Mouse (Mus musculus): ENCODE data around the gene Zdhhc14. TPM values are rescaled to one million over a fixed set of nuclear protein-coding genes. Genes with fewer than 3 reads are reported as not detected.

Gene Zdhhc14
- 4.3 and 5.2 TPM in 2 replicates for total RNA-seq (2014; rRNA removed; ENCODE audit: low replicate concordance)
- polyA plus RNA-seq (2015; fragmentation: Nextera tagmentation; extraction: Ambion mirVana): 0.74 and 0.93 TPM in 2 replicates

- peak; percentile 91 for ATAC-seq (ENCODE audit: insufficient read depth, low read depth)
- H3K4me1 ChIP-seq (ENCODE audit: control insufficient read depth, insufficient read depth): peaks cover 6% of the 10 kb centered on the region; the same call in 1 of the 2 replicates
- 0 out of 2 replicates have a peak, but pooled peaks cover 14% of the 10 kb centered on the region for H3K27me3 ChIP-seq (ENCODE audit: control insufficient read depth, insufficient read depth, low read length)
- no peaks in the 10 kb centered on the region for H3K36me3 ChIP-seq (replicated peaks; ENCODE audit: control insufficient read depth, insufficient read depth, low read length)
- H3K9me3 ChIP-seq (replicated peaks; ENCODE audit: control insufficient read depth, low read length): no peaks in the 10 kb centered on the region
- peak; percentile 89 for DNase-seq (ENCODE audit: low spot score)
- TF ChIP-seq CTCF (IDR thresholded peaks at IDR 0.05; ENCODE audit: low read depth) (no peak), EP300 (IDR thresholded peaks at IDR 0.05; ENCODE audit: low read depth) (no peak)
- H3K4me3 ChIP-seq (ENCODE audit: low read depth, low read length): peak within 1 kb of the TSS; percentile 62
- H3K9ac ChIP-seq (replicated peaks; ENCODE audit: low read depth, low read length): peak within 1 kb of the TSS; percentile 58
- H3K4me2 ChIP-seq (ENCODE audit: low read depth, low read length): peak within 1 kb of the TSS; percentile 86
- under 1% methylated on average over 66 of the region's 70 CpGs for WGBS
- H3K27ac ChIP-seq (ENCODE audit: low read depth): peak within 1 kb of the TSS; percentile 82
Observed at GRCm38 (mm10) chr17:5491801-5492745, at the start of gene Zdhhc14. Zdhhc14 (plus strand) TSS chr17:5492557.

GRCm38 (mm10) chr17:5443260-5443659, 49.1 kb upstream of the Zdhhc14 start:
- TF ChIP-seq CTCF (IDR thresholded peaks at IDR 0.05; ENCODE audit: low read depth): no peak
- TF ChIP-seq EP300 (IDR thresholded peaks at IDR 0.05; ENCODE audit: low read depth): no peak
- Histone ChIP-seq H3K27ac (ENCODE audit: low read depth) (no peak overlapping the region), H3K9ac (replicated peaks; ENCODE audit: low read depth, low read length) (no peak overlapping the region), H3K4me2 (ENCODE audit: low read depth, low read length) (no peak overlapping the region), H3K4me3 (ENCODE audit: low read depth, low read length) (no peak overlapping the region), H3K36me3 (replicated peaks; ENCODE audit: control insufficient read depth, insufficient read depth, low read length) (no peaks in the 10 kb centered on the region), H3K27me3 (ENCODE audit: control insufficient read depth, insufficient read depth, low read length) (no peaks in the 10 kb centered on the region), H3K9me3 (replicated peaks; ENCODE audit: control insufficient read depth, low read length) (no peaks in the 10 kb centered on the region), H3K4me1 (ENCODE audit: control insufficient read depth, insufficient read depth) (peaks cover 9% of the 10 kb centered on the region)
- WGBS: 55% methylated on average over 3 of the region's 3 CpGs
- DNase-seq (ENCODE audit: low spot score) (no peak), ATAC-seq (ENCODE audit: insufficient read depth, low read depth) (no peak)

GRCm38 (mm10) chr17:5443751-5444150, 48.6 kb upstream of the Zdhhc14 start:
- H3K27me3 ChIP-seq (ENCODE audit: control insufficient read depth, insufficient read depth, low read length): no peaks in the 10 kb centered on the region
- H3K4me1 ChIP-seq (ENCODE audit: control insufficient read depth, insufficient read depth): peaks cover 9% of the 10 kb centered on the region
- no peak for TF ChIP-seq EP300 (IDR thresholded peaks at IDR 0.05; ENCODE audit: low read depth)
- TF ChIP-seq CTCF (IDR thresholded peaks at IDR 0.05; ENCODE audit: low read depth): no peak
- 18% methylated on average over 5 of the region's 5 CpGs for WGBS
- no peaks in the 10 kb centered on the region for H3K9me3 ChIP-seq (replicated peaks; ENCODE audit: control insufficient read depth, low read length)
- no peak overlapping the region for H3K9ac ChIP-seq (replicated peaks; ENCODE audit: low read depth, low read length)
- no peak for DNase-seq (ENCODE audit: low spot score)
- H3K4me2 ChIP-seq (ENCODE audit: low read depth, low read length): no peak overlapping the region
- H3K27ac ChIP-seq (ENCODE audit: low read depth): no peak overlapping the region
- no peaks in the 10 kb centered on the region for H3K36me3 ChIP-seq (replicated peaks; ENCODE audit: control insufficient read depth, insufficient read depth, low read length)
- no peak overlapping the region for H3K4me3 ChIP-seq (ENCODE audit: low read depth, low read length)
- ATAC-seq (ENCODE audit: insufficient read depth, low read depth): no peak

GRCm38 (mm10) chr17:5453657-5454056, 38.7 kb upstream of the Zdhhc14 start:
- no peak overlapping the region for H3K4me2 ChIP-seq (ENCODE audit: low read depth, low read length)
- no peak overlapping the region for H3K9ac ChIP-seq (replicated peaks; ENCODE audit: low read depth, low read length)
- H3K27ac ChIP-seq (ENCODE audit: low read depth): no peak overlapping the region
- no peak overlapping the region for H3K4me3 ChIP-seq (ENCODE audit: low read depth, low read length)
- no peaks in the 10 kb centered on the region for H3K36me3 ChIP-seq (replicated peaks; ENCODE audit: control insufficient read depth, insufficient read depth, low read length)
- no peak for DNase-seq (ENCODE audit: low spot score)
- ATAC-seq (ENCODE audit: insufficient read depth, low read depth): no peak
- H3K27me3 ChIP-seq (ENCODE audit: control insufficient read depth, insufficient read depth, low read length): no peaks in the 10 kb centered on the region
- no peaks in the 10 kb centered on the region for H3K9me3 ChIP-seq (replicated peaks; ENCODE audit: control insufficient read depth, low read length)
- H3K4me1 ChIP-seq (ENCODE audit: control insufficient read depth, insufficient read depth): no peaks in the 10 kb centered on the region
- TF ChIP-seq EP300 (IDR thresholded peaks at IDR 0.05; ENCODE audit: low read depth): no peak
- TF ChIP-seq CTCF (IDR thresholded peaks at IDR 0.05; ENCODE audit: low read depth): no peak
- WGBS: 51% methylated on average over 4 of the region's 4 CpGs

- WGBS: 60% methylated on average over 2 of the region's 2 CpGs
- Histone ChIP-seq H3K4me3 (ENCODE audit: low read depth, low read length) (no peak overlapping the region), H3K9me3 (replicated peaks; ENCODE audit: control insufficient read depth, low read length) (no peaks in the 10 kb centered on the region), H3K27ac (ENCODE audit: low read depth) (no peak overlapping the region), H3K4me2 (ENCODE audit: low read depth, low read length) (no peak overlapping the region), H3K36me3 (replicated peaks; ENCODE audit: control insufficient read depth, insufficient read depth, low read length) (no peaks in the 10 kb centered on the region), H3K4me1 (ENCODE audit: control insufficient read depth, insufficient read depth) (no peaks in the 10 kb centered on the region), H3K9ac (replicated peaks; ENCODE audit: low read depth, low read length) (no peak overlapping the region), H3K27me3 (ENCODE audit: control insufficient read depth, insufficient read depth, low read length) (no peaks in the 10 kb centered on the region)
- TF ChIP-seq EP300 (IDR thresholded peaks at IDR 0.05; ENCODE audit: low read depth): no peak
- no peak for TF ChIP-seq CTCF (IDR thresholded peaks at IDR 0.05; ENCODE audit: low read depth)
- no peak for DNase-seq (ENCODE audit: low spot score)
- ATAC-seq (ENCODE audit: insufficient read depth, low read depth): no peak
Observed at GRCm38 (mm10) chr17:5463912-5464311, 28.4 kb upstream of the Zdhhc14 start.
